Mouse (Mus musculus) spleen, adult 2 months (tissue): Measurements from ENCODE around the gene Cntrl.

Experiments
- CTCF ChIP-seq: fragments of 200-500 bp; IDR thresholded peaks from 2 replicates; pipeline ENCODE4 v1.5.1; 2011; ENCODE audit warnings: mild to moderate bottlenecking, inconsistent platforms; ENCODE audit not compliant: insufficient read depth, insufficient read length, insufficient replicate concordance; ENCODE audit errors: extremely low read depth
- POLR2A ChIP-seq: fragments of 200-500 bp; IDR thresholded peaks from 2 replicates; pipeline ENCODE4 v1.6.1; 2011; ENCODE audit warnings: low read depth, low read length, inconsistent platforms

GRCm38 (mm10) chr2:35222822-35223391 lies 113.6 kb downstream of the Cntrl start:
- TF ChIP-seq CTCF (no peak), POLR2A (no peak)
